Mouse (Mus musculus): Measurements from ENCODE around the gene Arl16.

Arl16 gene

DNA sequence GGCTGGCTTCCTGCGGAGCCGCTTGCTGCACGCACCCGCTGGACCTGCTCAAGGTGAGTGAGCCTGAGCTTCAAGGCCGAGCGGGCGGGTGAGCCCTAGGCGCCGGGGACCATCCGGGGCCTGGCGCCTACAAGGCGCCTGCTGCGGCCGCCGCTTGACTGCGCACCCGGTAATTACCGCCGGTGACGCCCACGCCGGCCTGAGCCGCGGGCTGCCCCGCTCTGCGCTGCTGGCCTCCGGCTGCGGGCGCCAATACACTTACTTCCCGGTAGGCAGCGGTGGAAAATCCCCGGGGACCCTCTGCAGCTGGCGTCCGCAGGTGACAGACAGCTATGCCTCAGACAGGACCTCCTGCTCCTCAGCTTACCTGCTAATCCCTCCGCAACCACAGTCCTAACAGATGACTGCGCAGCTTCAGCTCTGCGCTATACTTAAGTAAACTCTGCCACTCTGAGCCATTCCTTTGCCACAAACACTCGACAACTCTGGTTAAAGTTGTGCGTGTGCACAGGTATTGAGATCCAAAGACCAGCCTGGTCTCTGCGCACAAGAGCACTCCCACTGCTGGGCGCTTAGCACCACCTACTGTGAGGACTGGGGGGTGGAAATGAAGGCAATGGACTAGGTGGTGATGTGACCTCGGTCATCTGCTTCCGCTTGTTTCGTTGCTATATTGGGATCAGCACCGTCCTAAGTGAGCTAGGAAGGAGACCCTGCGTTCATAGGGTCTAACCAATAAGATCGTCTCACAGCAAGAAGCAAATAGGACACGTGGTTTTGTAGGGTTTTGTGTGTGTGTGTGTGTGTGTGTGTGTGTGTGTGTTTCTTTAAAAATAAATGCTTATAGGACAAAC, 24.8 kb upstream of the Arl16 start:
- in situ Hi-C loops (cut with MboI; ENCODE audit: low sequenced_read_pairs), result no loop called here

DNA sequence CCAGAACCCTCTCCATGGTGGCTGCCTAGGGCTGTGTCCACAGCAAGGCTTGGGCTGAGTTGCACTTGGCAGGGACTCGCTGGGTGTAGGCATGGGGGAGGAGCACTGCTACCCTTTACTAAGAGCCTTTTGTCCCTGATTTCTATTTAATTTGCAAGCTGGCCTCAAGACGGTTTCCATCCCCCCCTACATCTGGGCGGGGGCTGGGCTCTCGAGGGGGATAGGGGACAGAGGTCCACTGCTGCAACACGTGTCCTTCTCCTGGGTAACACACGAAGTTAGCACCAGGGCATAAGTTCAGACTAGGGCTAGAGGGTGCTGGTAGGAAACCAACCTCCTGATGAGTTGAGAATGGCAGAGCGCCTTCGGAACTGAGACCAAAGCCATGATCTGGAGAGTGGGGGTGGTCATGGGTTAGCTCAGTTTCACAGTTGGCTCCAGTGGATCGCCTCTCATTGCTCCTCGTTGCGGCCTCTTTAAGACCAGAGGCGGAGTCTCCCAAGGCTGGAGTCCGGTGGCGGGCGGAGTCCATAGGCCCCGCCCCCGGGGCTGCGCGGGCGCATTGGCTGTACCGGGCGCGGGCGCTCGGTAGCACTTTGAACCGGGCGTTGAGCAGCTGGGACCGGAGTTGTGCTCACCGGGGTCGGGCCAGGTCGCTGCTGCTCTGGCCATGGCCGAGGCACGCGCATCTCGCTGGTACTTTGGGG, 24.1 kb upstream of the Arl16 start, which contains the start of gene Slc25a10:
TSS of gene Slc25a10 (plus strand) at position 524 of the 707 bp plus-strand sequence.
- in situ Hi-C loops (cut with MboI; ENCODE audit: low sequenced_read_pairs), result no loop called here

DNA sequence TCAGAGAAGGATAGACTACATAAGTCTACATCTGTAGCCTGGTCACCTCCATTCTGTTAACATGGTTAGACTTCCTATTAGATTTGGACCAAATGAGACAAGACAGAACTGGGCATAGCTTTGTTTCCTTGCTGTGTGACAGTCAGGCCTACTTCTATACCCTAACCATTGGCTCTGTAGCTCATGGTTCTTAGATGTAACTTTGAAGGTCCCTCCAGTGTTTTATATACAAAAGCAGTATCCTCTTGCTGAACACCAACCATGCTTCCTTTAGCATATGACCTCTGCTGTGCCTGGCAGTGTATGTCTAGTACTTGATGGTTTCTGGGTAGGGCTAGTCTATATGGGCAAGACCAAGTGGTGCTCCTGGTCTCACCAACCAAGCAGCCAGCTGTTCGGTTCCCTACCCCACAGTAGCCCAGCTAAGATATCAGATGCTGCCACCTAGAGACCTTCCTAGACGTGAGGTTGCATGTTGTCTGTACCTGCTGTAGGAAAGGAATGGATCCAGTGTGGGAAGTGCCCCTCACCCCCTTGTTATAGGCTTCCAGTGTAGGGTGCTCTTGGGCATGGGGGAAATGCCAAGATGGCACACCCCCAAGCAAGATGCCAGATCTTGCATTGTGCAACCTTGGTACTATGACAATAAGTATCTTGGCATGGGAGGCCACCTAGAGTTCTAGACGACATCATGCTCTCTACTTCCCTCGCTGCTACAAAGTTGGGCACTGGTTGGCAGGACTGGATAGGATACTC, 23.1 kb upstream of the Arl16 start:
- in situ Hi-C loops (cut with MboI; ENCODE audit: low sequenced_read_pairs), result no loop called here

DNA sequence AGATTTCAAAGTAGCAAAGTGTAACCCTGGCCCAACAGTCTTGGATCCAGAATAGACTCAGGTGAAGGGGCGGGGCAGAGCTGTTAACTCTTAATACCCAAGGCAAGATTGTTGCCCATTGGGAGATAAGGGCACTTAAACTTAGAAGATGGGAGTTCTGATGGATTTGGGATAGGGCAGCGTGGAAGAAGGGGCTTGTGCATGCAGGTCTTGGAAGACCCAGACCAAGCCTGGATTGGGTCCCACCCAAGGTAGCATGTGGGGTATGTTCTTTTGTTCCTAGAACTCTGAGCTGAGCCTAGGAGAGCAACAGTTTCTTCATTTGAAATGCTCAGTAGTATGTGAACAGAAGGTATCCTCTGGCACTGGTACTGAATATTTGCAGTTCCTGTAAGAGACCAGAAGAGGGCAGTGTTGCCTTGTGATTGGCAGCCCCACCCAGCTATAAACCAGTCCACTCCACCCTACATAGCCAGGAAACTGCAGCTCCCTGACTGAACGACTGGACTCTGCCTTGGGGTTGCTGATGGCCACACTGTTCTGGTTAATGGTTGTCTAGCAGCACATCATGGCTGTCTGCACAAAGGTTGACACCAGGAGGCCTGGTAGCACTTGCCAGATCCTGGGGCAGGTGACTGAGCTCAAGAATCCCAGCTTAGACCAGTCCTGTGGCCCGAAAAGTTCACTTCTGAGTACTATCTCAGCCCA, 21.8 kb upstream of the Arl16 start:
- in situ Hi-C loops (cut with MboI; ENCODE audit: low sequenced_read_pairs), result no loop called here

DNA sequence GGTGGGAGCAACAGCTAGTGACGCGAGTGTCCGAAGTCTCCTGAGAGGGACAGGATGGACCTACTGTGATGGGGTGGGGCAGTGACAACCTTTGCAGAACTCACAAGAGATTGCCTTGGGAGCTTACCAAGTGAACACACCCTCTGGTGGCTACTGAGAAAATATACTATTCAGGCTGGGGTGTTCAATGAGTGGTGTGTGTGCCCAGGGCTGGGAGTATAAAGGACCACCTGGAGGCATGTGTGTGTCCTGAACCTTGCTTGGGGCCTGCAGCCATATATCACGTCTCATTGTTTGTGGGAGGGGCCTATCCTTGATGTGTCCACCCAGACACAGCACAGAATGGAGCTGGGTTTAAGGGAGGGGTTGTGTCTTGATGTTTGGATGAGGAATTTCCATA, 21.1 kb upstream of the Arl16 start:
- in situ Hi-C loops (cut with MboI; ENCODE audit: low sequenced_read_pairs), result no loop called here

DNA sequence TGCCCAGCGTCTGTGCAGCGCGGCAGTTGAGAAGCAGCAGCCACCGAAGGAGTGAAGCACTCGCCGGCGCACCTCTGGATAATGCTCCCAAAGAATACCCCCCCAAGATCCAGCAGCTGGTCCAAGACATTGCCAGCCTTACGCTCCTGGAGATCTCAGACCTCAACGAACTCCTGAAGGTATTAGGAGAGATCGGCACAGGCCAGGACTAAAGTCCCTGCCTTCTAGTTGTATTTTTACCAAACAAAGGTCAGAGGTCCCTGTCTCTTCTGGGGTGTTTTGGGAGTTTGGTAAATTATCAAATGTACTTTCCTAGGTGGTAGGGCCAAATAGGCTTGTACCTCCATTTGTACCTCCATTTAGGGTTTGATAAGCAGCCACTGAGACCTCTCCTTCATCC, 17.8 kb upstream of the Arl16 start:
- in situ Hi-C loops (cut with MboI; ENCODE audit: low sequenced_read_pairs), result no loop called here

DNA sequence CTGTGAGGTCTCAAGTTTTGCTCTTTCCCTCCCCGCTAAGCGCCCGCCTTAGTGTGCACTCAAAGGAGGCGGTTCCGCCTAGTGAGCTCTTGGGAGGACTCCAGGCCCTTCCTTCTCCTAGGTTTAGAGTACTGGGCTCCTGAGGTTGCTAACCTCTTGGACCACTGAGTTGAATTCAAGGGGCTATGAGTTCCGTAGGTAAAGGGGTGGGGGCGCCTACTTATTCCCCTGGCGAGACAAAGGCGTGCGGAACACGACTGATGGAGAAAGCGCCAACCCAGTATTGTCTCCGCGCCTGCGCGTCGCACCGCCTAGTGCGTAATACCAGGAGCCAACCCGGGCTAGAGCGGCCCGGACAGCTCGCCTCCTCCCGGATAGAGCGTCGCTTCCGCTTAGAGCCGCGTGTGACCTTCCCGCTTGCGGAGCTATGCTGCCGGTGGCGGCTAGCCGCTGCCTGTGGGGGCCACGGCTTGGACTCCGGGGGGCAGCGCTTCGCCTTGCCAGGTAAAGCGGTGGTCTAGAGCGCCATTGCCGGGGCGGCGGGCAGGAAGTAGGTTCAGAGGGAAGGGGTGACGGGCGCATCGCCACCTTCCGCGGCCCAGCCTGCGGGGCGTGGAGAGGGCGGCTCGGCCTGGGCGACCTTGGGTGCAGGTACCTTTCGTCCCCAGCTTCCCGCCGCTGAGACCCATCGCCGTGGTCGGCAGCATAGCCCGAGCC, 17.0 kb upstream of the Arl16 start, which contains the start of gene Mrpl12:
TSS of gene Mrpl12 (plus strand) at position 349 of the 717 bp plus-strand sequence.
- in situ Hi-C loops (cut with MboI; ENCODE audit: low sequenced_read_pairs), result no loop called here

DNA sequence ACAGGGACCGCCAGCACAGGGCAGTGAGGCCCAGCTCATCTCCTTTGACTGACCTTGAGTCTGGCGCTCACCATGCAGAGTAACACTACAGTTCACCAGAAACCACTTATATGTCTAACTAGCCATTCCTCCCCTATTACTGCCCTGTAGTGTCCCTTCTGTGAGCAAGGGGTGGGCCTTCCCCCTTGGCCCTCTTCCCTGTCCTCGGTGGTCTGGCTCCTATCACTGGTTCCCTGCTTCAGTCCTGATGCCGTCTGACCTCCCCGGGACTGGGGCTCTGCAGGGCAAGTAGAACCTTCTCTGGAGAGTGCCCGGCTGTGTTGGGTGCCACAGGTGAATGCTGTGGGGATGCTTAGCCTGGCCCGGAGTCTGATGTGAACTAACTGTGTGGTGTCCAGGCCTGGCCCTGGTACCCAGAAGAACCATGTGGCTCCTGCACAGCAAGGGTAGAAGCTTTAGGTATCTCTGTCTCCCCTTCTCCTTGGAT, 16.1 kb upstream of the Arl16 start:
- in situ Hi-C loops (cut with MboI; ENCODE audit: low sequenced_read_pairs), result no loop called here

DNA sequence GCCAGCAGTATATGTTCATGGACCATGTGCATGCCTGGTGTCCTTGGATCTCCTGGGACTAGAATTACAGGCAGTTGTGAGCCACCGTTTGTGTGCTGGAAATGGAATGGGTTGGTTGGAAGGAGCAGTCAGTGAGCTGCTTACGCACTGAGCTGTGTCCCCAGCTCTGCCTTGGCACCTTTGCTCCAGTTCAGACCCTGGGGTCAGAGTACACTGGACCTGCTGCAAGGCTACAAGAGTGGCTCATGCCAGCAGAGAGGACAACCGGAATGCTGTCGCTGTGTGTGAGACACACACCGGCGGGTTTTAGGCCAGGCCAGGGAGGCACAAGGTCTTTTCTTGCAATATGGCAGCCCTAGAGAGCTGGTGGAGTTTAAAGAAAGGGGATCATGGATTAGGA, 4.6 kb upstream of the Arl16 start:
- in situ Hi-C loops (cut with MboI; ENCODE audit: low sequenced_read_pairs), result no loop called here

DNA sequence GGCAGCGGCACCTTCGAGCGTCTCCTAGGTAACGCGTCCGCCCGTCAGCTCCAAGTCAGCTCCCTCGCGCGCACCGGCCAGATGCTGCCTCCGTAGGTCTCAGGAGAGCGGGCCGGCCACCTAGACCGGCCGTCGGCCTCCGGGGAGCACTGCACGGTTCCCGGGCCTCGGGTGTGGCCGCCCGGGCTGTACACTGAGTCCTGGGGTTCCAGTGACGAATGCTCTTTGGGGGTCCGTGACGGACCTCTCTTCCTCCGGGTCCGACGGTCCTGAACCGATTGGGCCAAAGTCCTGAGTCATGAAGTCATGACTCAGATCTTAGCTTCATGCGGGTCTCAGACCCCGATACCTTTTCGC, 307 bp upstream of the Arl16 start:
- in situ Hi-C loops (cut with MboI; ENCODE audit: low sequenced_read_pairs), result no loop called here

DNA sequence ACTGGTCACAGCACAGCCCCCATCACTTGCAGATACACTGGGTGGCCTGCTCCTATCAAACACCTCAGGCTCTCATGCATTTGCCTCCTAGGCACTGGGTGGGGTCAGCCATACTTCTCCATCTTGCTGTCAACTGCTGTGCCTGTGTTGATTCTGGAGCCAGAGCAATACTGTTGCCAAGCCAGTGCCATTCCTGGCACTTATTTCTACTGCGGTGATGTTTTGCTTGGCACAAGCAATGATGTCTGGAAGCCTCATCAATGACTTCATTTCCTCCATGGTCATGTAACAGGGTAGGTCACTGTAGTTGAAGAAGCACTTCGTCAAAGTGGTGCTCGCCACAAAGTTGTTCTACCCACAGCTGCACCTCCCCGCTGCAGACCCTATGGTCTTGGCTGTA, 1.9 kb downstream of the Arl16 start:
- in situ Hi-C loops (cut with MboI; ENCODE audit: low sequenced_read_pairs), result no loop called here

DNA sequence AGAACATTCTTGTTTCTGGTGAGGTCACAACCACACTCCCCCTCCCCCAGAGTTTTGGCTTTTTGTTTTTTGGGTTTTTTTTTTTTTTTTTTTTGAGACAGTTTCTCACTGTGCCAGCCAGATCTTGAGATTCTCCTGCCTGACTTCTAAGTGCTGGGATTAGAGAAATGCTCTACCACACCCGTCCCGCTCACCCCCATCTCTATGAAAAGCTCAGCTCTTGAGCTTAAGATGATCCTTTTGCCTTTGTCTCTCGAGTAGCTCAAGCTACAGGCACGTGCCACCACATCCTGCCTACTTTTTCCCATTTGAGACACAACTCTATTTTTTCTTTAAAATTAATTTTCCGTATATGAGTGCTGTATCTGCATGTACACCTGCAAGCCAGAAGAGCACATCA, 3.0 kb downstream of the Arl16 start:
- in situ Hi-C loops (cut with MboI; ENCODE audit: low sequenced_read_pairs), result no loop called here

DNA sequence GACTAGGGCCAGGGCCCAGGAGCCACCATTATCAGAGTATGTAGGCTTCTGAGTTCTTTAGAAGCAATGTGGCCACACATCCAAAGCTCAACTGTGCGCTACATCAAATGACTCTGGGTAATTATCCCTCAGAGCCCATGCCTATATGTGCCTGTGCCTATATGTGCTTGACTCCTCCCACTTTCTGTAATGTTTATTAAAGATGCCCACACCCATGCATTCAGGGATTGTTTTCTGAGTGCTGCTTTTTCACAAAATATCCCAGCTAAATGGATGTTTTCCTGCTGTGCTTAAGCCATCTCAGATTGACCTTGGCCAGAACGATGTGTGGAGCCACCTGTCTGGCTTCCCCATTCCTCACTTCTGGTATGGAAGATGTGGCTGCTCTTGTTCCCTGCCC, 3.9 kb downstream of the Arl16 start:
- in situ Hi-C loops (cut with MboI; ENCODE audit: low sequenced_read_pairs), result no loop called here

DNA sequence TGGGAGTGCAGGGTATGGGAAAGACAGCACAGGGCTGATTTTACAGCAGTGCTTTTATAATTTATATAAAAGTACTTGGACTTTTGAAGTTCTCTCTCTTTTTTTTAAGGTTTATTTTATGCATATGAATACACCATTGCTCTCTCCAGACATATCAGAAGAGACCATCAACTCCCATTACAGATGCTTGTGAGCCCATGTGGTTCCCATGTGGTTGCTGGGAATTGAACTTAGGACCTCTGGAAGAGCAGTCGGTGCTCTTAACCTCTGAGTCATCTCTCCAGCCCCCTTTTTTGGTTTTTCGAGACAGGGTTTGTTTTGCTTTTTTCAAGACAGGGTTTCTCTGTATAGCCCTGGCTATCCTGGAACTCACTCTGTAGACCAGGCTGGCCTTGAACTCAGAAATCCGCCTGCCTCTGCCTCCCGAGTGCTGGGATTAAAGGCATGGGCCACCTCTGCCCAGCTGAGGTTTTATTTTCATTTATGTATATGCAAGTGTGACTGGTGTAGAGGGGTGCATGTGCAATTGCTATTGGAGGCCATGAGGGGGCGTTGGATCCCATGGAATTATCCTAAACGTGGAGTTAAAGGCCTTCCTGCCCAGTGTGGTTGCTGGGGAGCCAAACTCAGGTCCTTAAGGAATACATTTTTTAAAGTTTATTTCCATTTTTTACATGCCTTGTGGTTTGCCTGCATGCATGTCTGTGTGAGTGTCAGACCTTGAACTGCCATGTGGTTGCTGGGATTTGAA, 8.4 kb downstream of the Arl16 start:
- in situ Hi-C loops (cut with MboI; ENCODE audit: low sequenced_read_pairs), result no loop called here

DNA sequence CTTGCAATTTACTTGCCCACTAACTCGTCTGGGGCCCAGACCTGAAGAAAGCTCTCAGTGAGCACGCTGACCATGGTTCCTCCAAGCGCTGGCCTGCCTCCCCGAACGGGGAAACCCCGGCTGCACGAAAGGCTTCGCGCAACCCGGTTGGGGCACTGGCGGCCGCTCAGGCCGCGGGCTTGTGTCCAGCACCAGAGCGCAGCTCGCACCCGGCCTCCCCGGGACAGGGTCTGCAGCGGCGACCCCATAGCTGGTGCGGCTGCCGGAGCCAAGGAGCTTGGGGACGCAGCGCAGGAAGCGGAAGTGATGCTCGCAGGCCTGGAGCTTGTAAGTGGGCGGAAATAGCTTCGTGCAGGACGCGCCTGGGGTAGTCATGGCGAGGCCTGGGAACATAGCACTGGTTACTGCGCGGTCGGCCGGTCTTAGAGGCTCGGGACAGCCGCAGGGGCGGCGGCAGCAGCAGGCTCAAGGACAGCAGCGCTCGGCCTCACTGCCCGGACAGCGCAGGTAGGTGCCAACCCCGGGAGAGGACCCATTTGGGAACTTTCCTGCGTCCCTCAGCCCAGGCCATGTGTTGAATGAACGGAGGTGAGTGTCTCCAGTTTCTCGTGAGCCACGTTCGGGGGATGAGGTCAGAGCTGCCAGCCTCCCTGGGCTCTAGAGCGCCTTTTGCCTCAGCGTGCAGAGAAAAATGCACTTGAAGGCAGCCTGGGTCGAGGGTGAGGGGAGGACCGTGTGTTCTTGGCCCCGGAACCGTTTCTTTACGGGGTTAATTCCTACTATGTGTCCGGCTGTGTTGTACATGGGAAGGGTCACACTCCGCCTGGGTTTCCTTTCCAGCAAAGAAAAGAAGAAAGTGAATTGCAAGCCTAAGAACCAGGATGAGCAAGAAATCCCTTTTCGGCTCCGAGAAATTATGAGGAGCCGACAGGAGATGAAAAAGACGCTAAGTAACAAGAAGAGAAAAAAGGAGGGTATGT, 9.3 kb downstream of the Arl16 start, which contains the start of the genes Oxld1 and Ccdc137:
TSS of gene Oxld1 (minus strand) at position 297 of the 980 bp plus-strand sequence.
TSS of gene Ccdc137 (plus strand) at position 344 of the 980 bp plus-strand sequence.
- in situ Hi-C loops (cut with MboI; ENCODE audit: low sequenced_read_pairs), result no loop called here

DNA sequence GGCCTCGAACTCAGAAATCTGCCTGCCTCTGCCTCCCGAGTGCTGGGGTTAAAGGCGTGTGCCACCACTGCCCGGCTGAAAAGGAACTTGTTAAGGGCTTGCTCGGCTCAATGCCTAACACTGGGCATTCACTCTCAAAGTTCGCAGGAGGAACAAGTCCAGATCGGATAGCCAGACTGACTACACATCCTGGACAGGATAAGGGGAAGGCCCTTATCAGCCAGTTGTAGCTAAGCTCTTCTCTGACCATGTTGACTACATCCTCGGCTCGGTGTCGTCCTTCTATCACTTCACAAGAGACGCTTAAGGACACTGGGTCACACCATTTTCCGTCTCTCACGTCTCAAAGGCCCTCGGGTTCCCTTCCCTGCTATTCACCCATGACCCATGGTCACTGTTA, 10.0 kb downstream of the Arl16 start:
- in situ Hi-C loops (cut with MboI; ENCODE audit: low sequenced_read_pairs), result no loop called here

DNA sequence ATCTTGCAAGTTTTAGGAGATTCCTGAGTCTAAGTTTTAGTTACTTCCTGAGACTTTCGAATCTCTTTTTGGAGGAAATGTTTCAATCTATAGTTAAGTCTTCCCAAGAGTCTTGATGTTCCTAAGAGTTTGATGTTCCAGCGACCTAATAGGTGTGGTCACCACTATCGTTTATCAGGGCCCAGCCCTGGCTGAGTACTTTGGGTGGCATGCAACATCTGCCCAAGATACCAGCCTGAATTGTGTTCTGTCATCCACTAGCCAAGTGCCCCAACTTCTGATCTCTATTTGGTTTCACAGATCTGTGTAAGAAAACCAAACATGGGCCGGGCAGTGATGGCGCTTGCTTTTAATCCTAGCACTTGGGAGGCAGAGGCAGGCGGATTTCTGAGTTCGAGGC, 12.0 kb downstream of the Arl16 start:
- in situ Hi-C loops (cut with MboI; ENCODE audit: low sequenced_read_pairs), result no loop called here

DNA sequence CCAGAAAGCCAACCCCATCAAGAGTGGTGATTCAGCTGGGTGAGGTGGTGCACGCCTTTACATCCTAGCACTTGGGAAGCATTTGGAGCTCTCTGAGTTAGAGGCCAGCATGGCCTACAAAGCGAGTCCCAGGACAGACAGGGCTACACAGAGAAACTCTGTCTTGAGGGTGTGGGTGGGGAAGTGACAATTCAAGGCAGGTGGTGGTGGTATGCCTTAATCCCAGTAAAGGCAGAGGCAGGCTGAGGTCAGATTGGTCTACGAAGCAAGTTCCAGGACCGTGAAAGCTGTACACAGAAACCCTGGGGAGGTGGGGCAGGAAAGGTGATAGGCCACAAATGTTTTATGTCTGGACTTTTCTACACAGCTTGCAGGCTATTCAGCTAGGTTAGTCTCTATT, 12.4 kb downstream of the Arl16 start:
- in situ Hi-C loops (cut with MboI; ENCODE audit: low sequenced_read_pairs), result no loop called here

Data from CH12F3 (cell line).